In genomic region chr1:64691581-64691980, GRCm38 (mm10) we compare ENCODE assay signal across 8 mouse cellular contexts. TPM values are rescaled to one million over a fixed set of nuclear protein-coding genes. Genes with fewer than 3 reads are reported as not detected.
DNase-seq lines count a peak whose midpoint lies in the region; ATAC-seq and TF ChIP-seq lines count a peak whose summit lies in the region.

No protein-coding gene starts in this region.

- no peak for DNase-seq in heart, adult 2 months
- no peak for DNase-seq in heart, postnatal 36 days
- peak; percentile 42 for DNase-seq in 3T3-L1 (ENCODE audit: low read depth, low spot score)
- no peak for DNase-seq in liver, embryonic 11.5 days (ENCODE audit: low spot score)
- DNase-seq in yolk sac, embryonic 10.5 days (ENCODE audit: low spot score): no peak
- no peak for DNase-seq in urinary bladder, adult 2 months (ENCODE audit: low spot score)
- no peak for DNase-seq in cerebellum, postnatal 25 days

- H3K9me3 ChIP-seq in liver, embryonic 11.5 days (ENCODE audit: control insufficient read depth, low read length): no peaks in the 10 kb centered on the region

- WGBS in heart, adult 2 months: 5% methylated on average over 9 of the region's 9 CpGs
- WGBS in liver, embryonic 11.5 days: 6% methylated on average over 9 of the region's 9 CpGs

- peak overlapping the region; percentile 90 for H3K27ac ChIP-seq in heart, adult 2 months
- peak overlapping the region; percentile 15; the same call in 1 of the 2 replicates for H3K27ac ChIP-seq in embryonic fibroblast, embryonic 13.5 days (ENCODE audit: insufficient read depth, low read length)
- no peak overlapping the region for H3K27ac ChIP-seq in liver, embryonic 11.5 days (ENCODE audit: low read depth, low read length)

- peak overlapping the region; percentile 67 for H3K4me2 ChIP-seq in liver, embryonic 11.5 days

- H3K4me3 ChIP-seq in heart, adult 2 months: peak overlapping the region; percentile 83
- H3K4me3 ChIP-seq in embryonic fibroblast, embryonic 13.5 days (ENCODE audit: insufficient read depth, low read length): peak overlapping the region; percentile 95
- H3K4me3 ChIP-seq in liver, embryonic 11.5 days (ENCODE audit: low read depth, low read length): peak overlapping the region; percentile 72

- peak overlapping the region; percentile 97 for H3K9ac ChIP-seq in heart, adult 2 months (ENCODE audit: low read depth, low read length)
- peak overlapping the region; percentile 79 for H3K9ac ChIP-seq in liver, embryonic 11.5 days (ENCODE audit: low read depth, low read length)

- peaks cover 11% of the 10 kb centered on the region for H3K36me3 ChIP-seq in heart, adult 2 months (ENCODE audit: control insufficient read depth, insufficient read depth, low read length)
- H3K36me3 ChIP-seq in liver, embryonic 11.5 days (ENCODE audit: control insufficient read depth, insufficient read depth, low read length): no peaks in the 10 kb centered on the region

- H3K79me2 ChIP-seq in heart, adult 2 months (replicated peaks; ENCODE audit: control insufficient read depth, insufficient read depth, low read length): peaks cover 2% of the 10 kb centered on the region; the same call in 1 of the 2 replicates

- TF ChIP-seq CTCF in heart, adult 2 months (IDR thresholded peaks at IDR 0.05): no peak
- no peak for TF ChIP-seq CTCF in embryonic fibroblast, embryonic 13.5 days (IDR thresholded peaks at IDR 0.05; ENCODE audit: borderline replicate concordance, insufficient read depth, low read length)

- no peaks in the 10 kb centered on the region for H3K27me3 ChIP-seq in heart, adult 2 months (ENCODE audit: control insufficient read depth, insufficient read depth, low read length)
- no peaks in the 10 kb centered on the region for H3K27me3 ChIP-seq in liver, embryonic 11.5 days (replicated peaks; ENCODE audit: control insufficient read depth, insufficient read depth, low read length)

- ATAC-seq in liver, embryonic 11.5 days (replicated peaks; ENCODE audit: low FRiP score): no peak

- TF ChIP-seq EP300 in heart, adult 2 months (IDR thresholded peaks at IDR 0.05; ENCODE audit: insufficient read depth, low read depth, low read length): no peak

- peaks cover 6% of the 10 kb centered on the region for H3K4me1 ChIP-seq in heart, adult 2 months (ENCODE audit: control insufficient read depth, insufficient read depth, low read length)
- peaks cover 2% of the 10 kb centered on the region for H3K4me1 ChIP-seq in embryonic fibroblast, embryonic 13.5 days (ENCODE audit: control insufficient read depth, insufficient read depth, low read length)
- H3K4me1 ChIP-seq in liver, embryonic 11.5 days (replicated peaks; ENCODE audit: control insufficient read depth, insufficient read depth, low read length): peaks cover 3% of the 10 kb centered on the region

- intact Hi-C loops in heart, adult 2 months (cut with DNase I): loop anchor here (2.0 to 5.0 kb wide), 4 partner anchors 13 to 159 kb away; partner anchors contain the start of genes Creb1 and Mettl21a
- intact Hi-C loops in heart, postnatal 36 days (cut with DNase I): loop anchor here (2.0 kb wide), 1 partner anchor 159 kb away; the partner anchor contains the start of gene Creb1

- TF ChIP-seq POLR2A in heart, adult 2 months (IDR thresholded peaks at IDR 0.05; ENCODE audit: insufficient read depth, low read depth, low read length): no peak
- TF ChIP-seq POLR2A in embryonic fibroblast, embryonic 13.5 days (IDR thresholded peaks at IDR 0.05; ENCODE audit: low read depth, low read length): peak; percentile 6; the same call in 1 of the 2 replicates

RNA-seq across cellular contexts. Expression of gene Ccnyl1, which starts 1.3 kb away (rescaled TPM):
- 10 to 100 TPM; 12.5 to 18.6 TPM for total RNA-seq in heart, adult 2 months (2021)
- polyA plus RNA-seq in heart, adult 2 months (2012; rRNA removed): 16.0 and 20.6 TPM in 2 replicates
- 10 to 100 TPM; 15.5 to 18.2 TPM for total RNA-seq in heart, postnatal 36 days (2021)
- 67.5 and 92.0 TPM in 2 replicates for polyA plus RNA-seq in embryonic fibroblast, embryonic 13.5 days (2011; ENCODE audit: insufficient read length, low read depth, missing spikeins)
- polyA plus RNA-seq in liver, embryonic 11.5 days (2014; fragmentation: Nextera tagmentation; extraction: Ambion mirVana): 3.4 and 4.7 TPM in 2 replicates
- polyA plus RNA-seq in urinary bladder, adult 2 months (2012; rRNA removed): 21.2 and 25.8 TPM in 2 replicates

RNA-seq across cellular contexts. Expression of gene Fzd5, which starts 46.0 kb away (rescaled TPM):
- 1 to 10 TPM; 3.6 to 4.4 TPM for total RNA-seq in heart, adult 2 months (2021)
- 2.5 and 3.2 TPM in 2 replicates for polyA plus RNA-seq in heart, adult 2 months (2012; rRNA removed)
- total RNA-seq in heart, postnatal 36 days (2021): 1 to 10 TPM; 4.5 TPM
- 8.3 and 9.1 TPM in 2 replicates for polyA plus RNA-seq in embryonic fibroblast, embryonic 13.5 days (2011; ENCODE audit: insufficient read length, low read depth, missing spikeins)
- polyA plus RNA-seq in liver, embryonic 11.5 days (2014; fragmentation: Nextera tagmentation; extraction: Ambion mirVana): 2.2 and 2.7 TPM in 2 replicates
- polyA plus RNA-seq in urinary bladder, adult 2 months (2012; rRNA removed): 5.3 and 6.2 TPM in 2 replicates
